Mouse (Mus musculus) small intestine, adult 2 months (tissue): ENCODE data around the gene Gm128.

ENCODE experiments used
- CTCF ChIP-seq: fragments of 200-500 bp; IDR thresholded peaks from 2 replicates; pipeline ENCODE4 v1.5.1; 2012; ENCODE audit warnings: low read depth, mild to moderate bottlenecking, control low read depth, inconsistent platforms, low read length, moderate library complexity, mixed read lengths; ENCODE audit not compliant: insufficient replicate concordance, insufficient read length; ENCODE audit errors: extremely low read depth
- POLR2A ChIP-seq: fragments of 200-500 bp; IDR thresholded peaks from 2 replicates; pipeline ENCODE4 v1.6.1; 2012; ENCODE audit warnings: low read depth, mild to moderate bottlenecking, control low read depth, inconsistent platforms, low read length, moderate library complexity

DNA sequence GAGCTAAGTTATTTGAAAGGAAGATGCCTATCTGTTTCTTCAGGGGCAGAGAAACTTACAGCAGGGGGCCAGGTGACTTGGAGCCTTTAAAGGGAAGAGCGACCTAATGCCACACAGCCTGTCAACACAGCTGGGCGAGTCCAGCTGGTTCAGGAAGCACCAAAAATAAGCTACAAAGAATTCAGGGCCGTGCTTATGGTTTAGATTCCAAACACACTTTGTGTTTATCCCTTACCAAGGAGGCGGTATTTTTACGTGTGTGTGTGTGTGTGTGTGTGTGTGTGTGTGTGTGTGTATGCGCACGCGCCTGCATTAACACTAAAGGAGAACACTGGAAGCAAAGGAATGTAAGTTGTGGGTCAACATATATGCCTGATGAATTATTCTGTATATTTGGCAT, 39.3 kb upstream of the Gm128 start:
- TF ChIP-seq POLR2A (no peak), CTCF (no peak)
